Mouse (Mus musculus) retina, embryonic 14.5 days (tissue): ENCODE measurements around the gene Ins1.

Experiments
- DNase-seq: peaks from one replicate; pipeline ENCODE4 v3.0.0-alpha.2; 2015; ENCODE audit warnings: low spot score

Gene Ins1

DNA sequence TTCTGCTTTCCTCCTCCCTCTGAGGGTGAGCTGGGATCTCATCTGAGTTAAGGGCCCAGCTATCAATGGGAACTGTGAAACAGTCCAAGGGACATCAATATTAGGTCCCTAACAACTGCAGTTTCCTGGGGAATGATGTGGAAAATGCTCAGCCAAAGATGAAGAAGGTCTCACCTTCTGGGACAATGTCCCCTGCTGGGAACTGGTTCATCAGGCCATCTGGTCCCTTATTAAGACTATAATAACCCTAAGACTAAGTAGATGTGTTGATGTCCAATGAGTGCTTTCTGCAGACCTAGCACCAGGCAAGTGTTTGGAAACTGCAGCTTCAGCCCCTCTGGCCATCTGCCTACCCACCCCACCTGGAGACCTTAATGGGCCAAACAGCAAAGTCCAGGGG is at the start of gene Ins1:
Gene Ins1, plus strand, starts transcription at position 301 of the 400 bp plus-strand sequence.
- DNase-seq, result no peak
